Mouse (Mus musculus) neural tube, embryonic 12.5 days (tissue): Measurements from ENCODE around the gene Nme7. TPM values are rescaled to one million over a fixed set of nuclear protein-coding genes. Genes with fewer than 3 reads are reported as not detected.

Source experiments
- ATAC-seq: fragments of 200-750 bp; cut with Nextera tagmentation; 2 replicates; pipeline ENCODE4 v1.8.0; 2017; ENCODE audit warnings: low read depth, mild to moderate bottlenecking, moderate TSS enrichment, moderate library complexity; ENCODE audit not compliant: low FRiP score
- H3K27ac ChIP-seq: fragments of 300-500 bp; sonication (generic); 2 replicates; pipeline ENCODE4 v1.5.1; 2016
- H3K27me3 ChIP-seq: fragments of 300-500 bp; sonication (generic); replicated peaks from 2 replicates; pipeline ENCODE4 v1.6.1; 2016; ENCODE audit warnings: mild to moderate bottlenecking
- H3K36me3 ChIP-seq: fragments of 300-500 bp; sonication (generic); 2 replicates; pipeline ENCODE4 v1.6.1; 2016; ENCODE audit warnings: mild to moderate bottlenecking
- H3K4me1 ChIP-seq: fragments of 300-500 bp; sonication (generic); 2 replicates; pipeline ENCODE4 v1.6.1; 2016
- H3K4me2 ChIP-seq: fragments of 300-500 bp; sonication (generic); replicated peaks from 2 replicates; pipeline ENCODE4 v1.6.1; 2016; ENCODE audit warnings: mild to moderate bottlenecking
- H3K4me3 ChIP-seq: fragments of 300-500 bp; sonication (generic); 2 replicates; pipeline ENCODE4 v1.5.1; 2016
- H3K9ac ChIP-seq: fragments of 300-500 bp; sonication (generic); 2 replicates; pipeline ENCODE4 v1.6.1; 2016; ENCODE audit warnings: mild to moderate bottlenecking
- H3K9me3 ChIP-seq: fragments of 300-500 bp; sonication (generic); 2 replicates; pipeline ENCODE4 v1.6.1; 2016; ENCODE audit warnings: mild to moderate bottlenecking
- WGBS: fragments of 180-500 bp; shearing (Covaris S2); methylation state at CpG from one replicate; pipeline ENCODE4 v1.1.7; 2016; 5-methylcytosine and 5-hydroxymethylcytosine counted together
- polyA plus RNA-seq: library from polyadenylated mRNA; unstranded; fragments of >200 nt; fragmentation: Nextera tagmentation; extraction: Ambion mirVana; gene quantifications from 2 replicates; pipeline ENCODE4 v1.2.1, GENCODE M21; 2016

The Nme7 gene
- polyA plus RNA-seq, 1 experiment from 2014 or later: 24.9 TPM

- no peak for ATAC-seq
- Histone ChIP-seq H3K4me3 (no peak overlapping the region), H3K9me3 (no peaks in the 10 kb centered on the region), H3K27me3 (no peaks in the 10 kb centered on the region), H3K4me1 (no peaks in the 10 kb centered on the region), H3K27ac (no peak overlapping the region), H3K36me3 (no peaks in the 10 kb centered on the region), H3K4me2 (no peak overlapping the region), H3K9ac (no peak overlapping the region)
- 86% methylated on average over 5 of the region's 5 CpGs for WGBS
Measured at GRCm38 (mm10) chr1:164471632-164472031, 167.7 kb downstream of the Nme7 start.

GRCm38 (mm10) chr1:164473398-164473797 is 169.5 kb downstream of the Nme7 start:
- no peak overlapping the region for H3K27ac ChIP-seq
- no peaks in the 10 kb centered on the region for H3K27me3 ChIP-seq
- H3K4me2 ChIP-seq: no peak overlapping the region
- WGBS: 91% methylated on average over 7 of the region's 7 CpGs
- H3K9ac ChIP-seq: no peak overlapping the region
- no peaks in the 10 kb centered on the region for H3K4me1 ChIP-seq
- no peaks in the 10 kb centered on the region for H3K36me3 ChIP-seq
- no peak for ATAC-seq
- no peaks in the 10 kb centered on the region for H3K9me3 ChIP-seq
- no peak overlapping the region for H3K4me3 ChIP-seq

GRCm38 (mm10) chr1:164474310-164474709 is 170.4 kb downstream of the Nme7 start:
- Histone ChIP-seq H3K9ac (no peak overlapping the region), H3K36me3 (no peaks in the 10 kb centered on the region), H3K4me2 (no peak overlapping the region), H3K27me3 (no peaks in the 10 kb centered on the region), H3K4me1 (no peaks in the 10 kb centered on the region), H3K4me3 (no peak overlapping the region), H3K27ac (no peak overlapping the region), H3K9me3 (no peaks in the 10 kb centered on the region)
- no peak; the same call in 1 of the 2 replicates for ATAC-seq
- 90% methylated on average over 6 of the region's 6 CpGs for WGBS

GRCm38 (mm10) chr1:164474778-164475511 is 171.0 kb downstream of the Nme7 start:
- H3K27me3 ChIP-seq: no peaks in the 10 kb centered on the region
- no peak overlapping the region for H3K4me3 ChIP-seq
- ATAC-seq: no peak; the same call in 1 of the 2 replicates
- H3K27ac ChIP-seq: no peak overlapping the region
- no peaks in the 10 kb centered on the region for H3K4me1 ChIP-seq
- no peak overlapping the region for H3K9ac ChIP-seq
- 63% methylated on average over 7 of the region's 7 CpGs for whole genome bisulfite sequencing
- no peaks in the 10 kb centered on the region for H3K9me3 ChIP-seq
- no peaks in the 10 kb centered on the region for H3K36me3 ChIP-seq
- no peak overlapping the region for H3K4me2 ChIP-seq

GRCm38 (mm10) chr1:164475895-164476294 is 172.0 kb downstream of the Nme7 start:
- Histone ChIP-seq H3K27me3 (no peaks in the 10 kb centered on the region), H3K4me3 (no peak overlapping the region), H3K9ac (no peak overlapping the region), H3K36me3 (no peaks in the 10 kb centered on the region), H3K4me1 (no peaks in the 10 kb centered on the region), H3K27ac (no peak overlapping the region), H3K4me2 (no peak overlapping the region), H3K9me3 (no peaks in the 10 kb centered on the region)
- ATAC-seq: no peak
- 90% methylated on average over 4 of the region's 4 CpGs for WGBS

- Histone ChIP-seq H3K27ac (no peak overlapping the region), H3K4me1 (no peaks in the 10 kb centered on the region), H3K9me3 (no peaks in the 10 kb centered on the region), H3K4me2 (no peak overlapping the region), H3K4me3 (no peak overlapping the region), H3K36me3 (no peaks in the 10 kb centered on the region), H3K27me3 (no peaks in the 10 kb centered on the region), H3K9ac (no peak overlapping the region)
- no peak for ATAC-seq
- 89% methylated on average over 5 of the region's 5 CpGs for WGBS
Measured at GRCm38 (mm10) chr1:164480755-164481644, 177.1 kb downstream of the Nme7 start.

- H3K9me3 ChIP-seq: no peaks in the 10 kb centered on the region
- H3K4me2 ChIP-seq: no peak overlapping the region
- no peaks in the 10 kb centered on the region for H3K36me3 ChIP-seq
- H3K27ac ChIP-seq: no peak overlapping the region
- no peaks in the 10 kb centered on the region for H3K27me3 ChIP-seq
- H3K9ac ChIP-seq: no peak overlapping the region
- ATAC-seq: no peak
- H3K4me1 ChIP-seq: no peaks in the 10 kb centered on the region
- WGBS: 71% methylated on average over 9 of the region's 9 CpGs
- no peak overlapping the region for H3K4me3 ChIP-seq
Measured at GRCm38 (mm10) chr1:164481645-164482354, 177.9 kb downstream of the Nme7 start.

- Histone ChIP-seq H3K9ac (no peak overlapping the region), H3K4me2 (no peak overlapping the region), H3K4me3 (no peak overlapping the region), H3K27me3 (no peaks in the 10 kb centered on the region), H3K4me1 (no peaks in the 10 kb centered on the region), H3K9me3 (no peaks in the 10 kb centered on the region), H3K27ac (no peak overlapping the region), H3K36me3 (no peaks in the 10 kb centered on the region)
- no peak for ATAC-seq
- 72% methylated on average over 3 of the region's 3 CpGs for WGBS
Measured at GRCm38 (mm10) chr1:164482833-164483232, 178.9 kb downstream of the Nme7 start.

- no peak overlapping the region for H3K4me2 ChIP-seq
- no peak for ATAC-seq
- H3K4me1 ChIP-seq: no peaks in the 10 kb centered on the region
- no peak overlapping the region for H3K27ac ChIP-seq
- no peak overlapping the region for H3K4me3 ChIP-seq
- no peaks in the 10 kb centered on the region for H3K27me3 ChIP-seq
- no peak overlapping the region for H3K9ac ChIP-seq
- no peaks in the 10 kb centered on the region for H3K9me3 ChIP-seq
- H3K36me3 ChIP-seq: no peaks in the 10 kb centered on the region
Measured at GRCm38 (mm10) chr1:164483728-164484127, 179.8 kb downstream of the Nme7 start.

Other genes with a start within 250 kb of the Nme7 start
- 0.11 and 0.32 TPM in 2 replicates for gene Sell, start 242.1 kb upstream of the Nme7 start, polyA plus RNA-seq
- gene Selp, start 188.9 kb upstream of the Nme7 start, polyA plus RNA-seq: not detected in 2 replicates
- 0.24 TPM in 2 replicates for gene F5, start 152.3 kb upstream of the Nme7 start, polyA plus RNA-seq
- 8.2 and 8.8 TPM in 2 replicates for gene Slc19a2, start 55.1 kb upstream of the Nme7 start, polyA plus RNA-seq
- gene Ccdc181, start 28.5 kb upstream of the Nme7 start, polyA plus RNA-seq: 14.8 and 15.0 TPM in 2 replicates
- 29.2 and 30.6 TPM in 2 replicates for gene Blzf1, start 3.4 kb downstream of the Nme7 start, polyA plus RNA-seq
- 64.1 and 64.8 TPM in 2 replicates for gene Atp1b1, start 154.2 kb downstream of the Nme7 start, polyA plus RNA-seq